Mouse (Mus musculus): ENCODE results near the gene Gabarapl2.

Gene Gabarapl2

GRCm38 (mm10) chr8:111968541-111968940, 28.0 kb downstream of the Gabarapl2 start:
- no peak for DNase-seq

GRCm38 (mm10) chr8:111968991-111969390, 28.5 kb downstream of the Gabarapl2 start:
- no peak for DNase-seq

GRCm38 (mm10) chr8:111974138-111974537, 33.6 kb downstream of the Gabarapl2 start:
- DNase-seq, result no peak

- no peak for DNase-seq
Observed at GRCm38 (mm10) chr8:111975706-111976105, 35.2 kb downstream of the Gabarapl2 start.

- no peak for DNase-seq
Observed at GRCm38 (mm10) chr8:111976326-111976725, 35.8 kb downstream of the Gabarapl2 start.

- no peak for DNase-seq
Observed at GRCm38 (mm10) chr8:111978147-111978546, 37.6 kb downstream of the Gabarapl2 start.

GRCm38 (mm10) chr8:111982116-111982515, 41.6 kb downstream of the Gabarapl2 start:
- DNase-seq, result peak in 1 of 2 experiments; percentile 21

GRCm38 (mm10) chr8:111984511-111984910, 44.0 kb downstream of the Gabarapl2 start:
- DNase-seq, result no peak

- peak; percentile 35 to 79 for DNase-seq
Observed at GRCm38 (mm10) chr8:111989911-111990310, 49.4 kb downstream of the Gabarapl2 start.

- DNase-seq, result no peak
Observed at GRCm38 (mm10) chr8:111991278-111991677, 50.8 kb downstream of the Gabarapl2 start.

GRCm38 (mm10) chr8:111992013-111992702, 51.7 kb downstream of the Gabarapl2 start, which contains the start of gene Adat1:
Gene Adat1 (minus strand): TSS chr8:111992302.
- DNase-seq, result peak; percentile 73 to 81

GRCm38 (mm10) chr8:111992703-111993039, 52.2 kb downstream of the Gabarapl2 start:
- DNase-seq, result no peak
